Mouse (Mus musculus) forebrain, embryonic 14.5 days (tissue): ENCODE data around the gene Zfpl1. TPM values are rescaled to one million over a fixed set of nuclear protein-coding genes. Genes with fewer than 3 reads are reported as not detected.

ENCODE experiments used
- ATAC-seq: fragments of 200-750 bp; cut with Nextera tagmentation; 2 replicates; pipeline ENCODE4 v1.8.0; 2017; ENCODE audit warnings: mild to moderate bottlenecking, moderate library complexity
- DNase-seq: peaks from one replicate; pipeline ENCODE4 v3.0.0-alpha.2; 2015; ENCODE audit warnings: low spot score
- H3K27ac ChIP-seq: fragments of 300-500 bp; sonication (generic); 2 replicates; pipeline ENCODE4 v1.5.1; 2014; ENCODE audit warnings: low read depth, mild to moderate bottlenecking, control low read depth, low read length, moderate library complexity
- H3K27me3 ChIP-seq: fragments of 300-500 bp; sonication (generic); replicated peaks from 2 replicates; pipeline ENCODE4 v1.6.1; 2014; ENCODE audit warnings: low read length, control low read depth, mixed read lengths; ENCODE audit not compliant: control insufficient read depth, insufficient read depth
- H3K36me3 ChIP-seq: fragments of 300-500 bp; sonication (generic); 2 replicates; pipeline ENCODE4 v1.6.1; 2014; ENCODE audit warnings: low read length, control low read depth; ENCODE audit not compliant: control insufficient read depth, insufficient read depth
- H3K4me1 ChIP-seq: fragments of 300-500 bp; sonication (generic); 2 replicates; pipeline ENCODE4 v1.6.1; 2014; ENCODE audit warnings: antibody characterized with exemption, low read length, control low read depth; ENCODE audit not compliant: control insufficient read depth, insufficient read depth
- H3K4me2 ChIP-seq: fragments of 300-500 bp; sonication (generic); 2 replicates; pipeline ENCODE4 v1.6.1; 2014; ENCODE audit warnings: mild to moderate bottlenecking, control low read depth, low read length
- H3K4me3 ChIP-seq: fragments of 300-500 bp; sonication (generic); 2 replicates; pipeline ENCODE4 v1.5.1; 2014; ENCODE audit warnings: low read depth, low read length, control low read depth
- H3K9ac ChIP-seq: fragments of 300-500 bp; sonication (generic); 2 replicates; pipeline ENCODE4 v1.6.1; 2014; ENCODE audit warnings: mild to moderate bottlenecking, low read length, control low read depth, moderate library complexity
- H3K9me3 ChIP-seq: fragments of 300-500 bp; sonication (generic); replicated peaks from 2 replicates; pipeline ENCODE4 v1.6.1; 2016; ENCODE audit warnings: low read length, control low read depth, mixed read lengths; ENCODE audit not compliant: control insufficient read depth
- WGBS: fragments of 180-500 bp; shearing (Covaris S2); extraction: QIAGEN DNeasy Blood & Tissue Kit; methylation state at CpG from one replicate; pipeline ENCODE4 v1.1.7; 2014; 5-methylcytosine and 5-hydroxymethylcytosine counted together
- polyA plus RNA-seq: library from polyadenylated mRNA; unstranded; fragments of >200 nt; fragmentation: Nextera tagmentation; extraction: Ambion mirVana; gene quantifications from 2 replicates; pipeline ENCODE4 v1.2.1, GENCODE M21; 2014

Zfpl1 gene
- polyA plus RNA-seq, 1 experiment from 2014 or later, result 87.2 TPM

DNA sequence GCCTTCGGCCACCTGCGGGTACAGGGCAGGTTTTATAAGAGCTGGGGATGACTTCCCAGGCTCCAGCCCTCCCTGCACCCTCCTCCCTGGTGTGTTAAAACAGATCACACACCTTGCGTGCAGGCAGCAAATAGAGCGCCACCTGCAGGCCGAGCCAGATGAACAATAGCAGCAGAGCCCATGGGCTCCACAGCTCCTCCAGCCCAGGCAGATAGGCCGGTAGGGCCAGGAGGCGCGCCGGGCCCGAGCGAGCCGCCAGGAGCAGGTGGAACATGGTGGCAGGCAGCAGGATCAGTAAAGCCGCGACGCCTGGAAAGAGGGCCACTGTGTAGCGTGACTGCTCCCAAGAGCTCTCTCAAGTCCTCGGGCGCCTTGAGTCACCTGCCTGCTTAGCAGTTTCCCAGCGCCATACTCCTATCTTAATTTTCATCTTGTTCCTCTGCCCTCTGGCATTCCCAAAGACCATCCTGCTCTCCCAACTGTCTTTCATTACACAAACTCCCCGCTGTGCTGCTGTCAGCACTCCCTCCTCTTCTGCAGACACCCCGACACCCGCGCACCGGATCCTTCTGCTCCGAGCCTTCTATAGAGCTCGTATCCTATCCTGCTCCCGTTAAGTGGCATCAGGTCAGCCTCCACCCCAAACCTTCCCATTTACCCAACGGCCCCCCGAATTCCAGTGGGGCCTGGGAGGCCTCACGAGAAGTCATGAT lies 17.6 kb downstream of the Zfpl1 start:
- H3K27ac ChIP-seq, result peak overlapping the region; percentile 83
- peak overlapping the region; percentile 77 for H3K9ac ChIP-seq
- ATAC-seq, result peak; percentile 77
- H3K4me2 ChIP-seq, result peak overlapping the region; percentile 93
- no peaks in the 10 kb centered on the region for H3K27me3 ChIP-seq
- no peaks in the 10 kb centered on the region for H3K9me3 ChIP-seq
- H3K4me1 ChIP-seq, result peaks cover 14% of the 10 kb centered on the region
- H3K36me3 ChIP-seq, result peaks cover 29% of the 10 kb centered on the region
- H3K4me3 ChIP-seq, result peak overlapping the region; percentile 49
- DNase-seq, result peak; percentile 89
- under 1% methylated on average over 29 of the region's 30 CpGs for WGBS

GRCm38 (mm10) chr19:6066571-6066970 lies 18.2 kb downstream of the Zfpl1 start:
- H3K9me3 ChIP-seq, result no peaks in the 10 kb centered on the region
- H3K27ac ChIP-seq, result peak overlapping the region; percentile 83
- peaks cover 28% of the 10 kb centered on the region for H3K36me3 ChIP-seq
- peaks cover 18% of the 10 kb centered on the region for H3K4me1 ChIP-seq
- ATAC-seq, result peak; percentile 15
- peak; percentile 14 for DNase-seq
- H3K4me3 ChIP-seq, result peak overlapping the region; percentile 49
- no peaks in the 10 kb centered on the region for H3K27me3 ChIP-seq
- whole genome bisulfite sequencing, result 36% methylated on average over 5 of the region's 5 CpGs
- H3K4me2 ChIP-seq, result peak overlapping the region; percentile 93
- H3K9ac ChIP-seq, result peak overlapping the region; percentile 77

DNA sequence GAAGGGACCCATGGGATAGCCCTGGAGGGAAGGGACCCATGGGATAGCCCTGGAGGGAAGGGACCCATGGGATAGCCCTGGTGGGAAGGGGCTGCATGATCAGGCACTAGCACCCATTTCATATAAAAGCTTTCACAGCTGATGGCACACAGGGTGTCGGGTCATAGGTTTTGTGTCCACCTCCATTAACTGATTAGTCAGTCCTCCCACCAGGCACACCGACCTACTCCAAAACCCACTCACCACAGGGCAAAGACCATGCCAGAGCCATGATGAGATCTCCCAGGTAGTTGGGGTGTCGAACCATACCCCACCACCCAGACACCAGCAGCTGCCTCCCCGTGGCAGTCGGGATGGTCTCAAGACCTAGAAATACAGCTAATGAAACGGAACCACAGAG lies 21.7 kb downstream of the Zfpl1 start:
- Histone ChIP-seq H3K36me3 (peaks cover 15% of the 10 kb centered on the region; the same call in 1 of the 2 replicates), H3K4me1 (peaks cover 23% of the 10 kb centered on the region), H3K4me2 (no peak overlapping the region), H3K9me3 (no peaks in the 10 kb centered on the region), H3K9ac (no peak overlapping the region), H3K27me3 (no peaks in the 10 kb centered on the region), H3K4me3 (no peak overlapping the region), H3K27ac (no peak overlapping the region)
- DNase-seq (no peak), ATAC-seq (no peak)
- WGBS, result 92% methylated on average over 6 of the region's 6 CpGs

DNA sequence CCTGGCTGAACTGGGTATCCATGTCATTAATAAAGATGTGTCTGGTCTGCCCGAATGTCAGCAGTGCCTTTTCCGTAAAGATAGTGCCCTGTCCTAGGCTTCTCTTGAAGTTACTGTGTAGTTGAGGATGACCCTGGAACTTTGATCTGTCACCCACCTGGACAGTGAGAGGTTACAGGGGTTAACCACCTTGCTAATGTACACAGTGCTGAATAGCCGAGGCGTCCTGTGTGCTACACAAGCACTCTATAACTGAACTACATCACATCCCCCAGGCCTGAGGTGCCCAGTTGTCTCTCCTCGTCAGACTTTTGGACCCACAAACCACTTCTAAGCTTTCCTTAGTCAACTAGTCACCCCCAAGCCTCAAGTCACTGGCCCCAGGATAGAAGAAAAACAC lies 22.3 kb downstream of the Zfpl1 start:
- peak overlapping the region; percentile 100 for H3K4me2 ChIP-seq
- 77% methylated on average over 5 of the region's 5 CpGs for WGBS
- no peak overlapping the region for H3K27ac ChIP-seq
- peaks cover 15% of the 10 kb centered on the region; the same call in 1 of the 2 replicates for H3K36me3 ChIP-seq
- H3K9me3 ChIP-seq, result no peaks in the 10 kb centered on the region
- no peak for ATAC-seq
- H3K9ac ChIP-seq, result peak overlapping the region; percentile 95; the same call in 1 of the 2 replicates
- no peak for DNase-seq
- H3K4me3 ChIP-seq, result peak overlapping the region; percentile 82
- peaks cover 23% of the 10 kb centered on the region for H3K4me1 ChIP-seq
- H3K27me3 ChIP-seq, result no peaks in the 10 kb centered on the region

GRCm38 (mm10) chr19:6061641-6062302 lies 23.0 kb downstream of the Zfpl1 start:
- H3K27ac ChIP-seq, result peak overlapping the region; percentile 92
- peaks cover 15% of the 10 kb centered on the region; the same call in 1 of the 2 replicates for H3K36me3 ChIP-seq
- ATAC-seq, result no peak
- peak overlapping the region; percentile 95 for H3K9ac ChIP-seq
- H3K4me1 ChIP-seq, result peaks cover 26% of the 10 kb centered on the region
- H3K9me3 ChIP-seq, result no peaks in the 10 kb centered on the region
- peak; percentile 12 for DNase-seq
- peak overlapping the region; percentile 100 for H3K4me2 ChIP-seq
- peak overlapping the region; percentile 82 for H3K4me3 ChIP-seq
- no peaks in the 10 kb centered on the region for H3K27me3 ChIP-seq
- WGBS, result 2% methylated on average over 44 of the region's 44 CpGs

- no peaks in the 10 kb centered on the region for H3K9me3 ChIP-seq
- ATAC-seq, result peak; percentile 71
- H3K4me2 ChIP-seq, result peak within 1 kb of the TSS; percentile 100
- peak; percentile 96 for DNase-seq
- H3K36me3 ChIP-seq, result peaks cover 15% of the 10 kb centered on the region; the same call in 1 of the 2 replicates
- H3K27me3 ChIP-seq, result no peaks in the 10 kb centered on the region
- H3K4me1 ChIP-seq, result peaks cover 24% of the 10 kb centered on the region
- H3K4me3 ChIP-seq, result peak within 1 kb of the TSS; percentile 82
- WGBS, result under 1% methylated on average over 58 of the region's 58 CpGs
- H3K9ac ChIP-seq, result peak within 1 kb of the TSS; percentile 95
- H3K27ac ChIP-seq, result peak within 1 kb of the TSS; percentile 92
These were observed 23.7 kb downstream of the Zfpl1 start, which contains the start of gene Znhit2 for GRCm38 (mm10) chr19:6061021-6061533. Znhit2 (plus strand) TSS chr19:6061192.

DNA sequence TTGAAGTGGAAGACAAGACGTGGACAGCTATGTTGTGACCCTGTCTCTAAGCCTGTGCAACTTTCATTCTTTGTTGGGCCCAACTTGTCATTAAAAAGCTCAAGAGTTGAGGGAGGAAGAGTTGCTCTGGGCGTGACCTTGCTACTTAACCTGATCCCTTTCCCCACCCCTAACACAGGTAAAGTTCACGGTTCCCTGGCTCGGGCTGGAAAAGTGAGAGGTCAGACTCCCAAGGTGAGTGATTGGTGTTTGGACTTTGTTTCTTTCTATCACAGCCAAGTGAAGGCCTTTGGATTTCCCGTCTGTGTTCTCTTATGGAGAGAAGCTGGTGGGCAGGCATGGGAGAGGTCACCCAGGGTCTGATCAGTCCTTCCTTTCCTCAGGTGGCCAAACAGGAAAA lies 25.8 kb downstream of the Zfpl1 start:
- H3K9ac ChIP-seq, result peak overlapping the region; percentile 87; the same call in 1 of the 2 replicates
- H3K4me1 ChIP-seq, result peaks cover 23% of the 10 kb centered on the region
- H3K9me3 ChIP-seq, result no peaks in the 10 kb centered on the region
- peak overlapping the region; percentile 59; the same call in 1 of the 2 replicates for H3K4me3 ChIP-seq
- H3K36me3 ChIP-seq, result peaks cover 34% of the 10 kb centered on the region
- ATAC-seq (no peak), DNase-seq (no peak)
- H3K4me2 ChIP-seq, result peak overlapping the region; percentile 75
- WGBS, result 87% methylated on average over 5 of the region's 5 CpGs
- H3K27ac ChIP-seq, result no peak overlapping the region
- H3K27me3 ChIP-seq, result no peaks in the 10 kb centered on the region

DNA sequence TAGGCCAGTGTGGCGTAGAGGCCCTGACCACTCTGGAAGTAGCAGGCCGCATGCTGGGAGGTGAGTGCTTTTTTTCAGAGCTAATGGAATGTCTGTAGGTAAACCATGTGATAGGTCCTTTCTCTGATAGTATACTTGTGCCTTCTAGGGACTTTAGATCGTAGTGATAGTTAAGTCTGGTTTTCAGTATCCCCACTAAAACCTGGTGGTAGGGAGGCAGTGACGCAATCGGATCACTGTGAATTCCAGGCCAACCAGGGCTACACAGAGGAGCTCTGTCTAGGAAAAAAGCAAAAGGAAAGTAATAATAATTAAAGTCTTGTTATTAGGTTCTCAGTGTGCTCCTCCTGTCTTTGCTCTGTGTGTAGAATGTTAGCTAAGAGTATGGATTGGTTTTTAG lies 26.2 kb downstream of the Zfpl1 start:
- DNase-seq (no peak), ATAC-seq (no peak)
- H3K4me3 ChIP-seq, result peak overlapping the region; percentile 59
- H3K4me2 ChIP-seq, result peak overlapping the region; percentile 75
- H3K36me3 ChIP-seq, result peaks cover 38% of the 10 kb centered on the region
- no peak overlapping the region; the same call in 1 of the 2 replicates for H3K27ac ChIP-seq
- H3K9ac ChIP-seq, result peak overlapping the region; percentile 87
- no peaks in the 10 kb centered on the region for H3K9me3 ChIP-seq
- 38% methylated on average over 5 of the region's 5 CpGs for WGBS
- H3K27me3 ChIP-seq, result no peaks in the 10 kb centered on the region
- H3K4me1 ChIP-seq, result peaks cover 23% of the 10 kb centered on the region
